Mouse (Mus musculus) lung, postnatal 0 days (tissue): ENCODE data around the gene Ppfia4.

ENCODE experiments used
- CTCF ChIP-seq: IDR thresholded peaks from 2 replicates; pipeline ENCODE4 v1.5.1; 2016; ENCODE audit warnings: antibody characterized with exemption, mild to moderate bottlenecking
- EP300 ChIP-seq: IDR thresholded peaks from 2 replicates; pipeline ENCODE4 v1.6.1; 2016; ENCODE audit warnings: antibody characterized with exemption, mild to moderate bottlenecking, control low read depth

- TF ChIP-seq CTCF (no peak), EP300 (no peak)
Measured at GRCm38 (mm10) chr1:134307409-134307808, 25.3 kb downstream of the Ppfia4 start.
